Mouse (Mus musculus) midbrain, embryonic 16.5 days (tissue): ENCODE data around the gene Wnt1. TPM values are rescaled to one million over a fixed set of nuclear protein-coding genes. Genes with fewer than 3 reads are reported as not detected.

Experiments used
- ATAC-seq: fragments of 200-750 bp; cut with Nextera tagmentation; 2 replicates; pipeline ENCODE4 v1.8.0; 2017; ENCODE audit warnings: moderate TSS enrichment
- H3K27ac ChIP-seq: fragments of 300-500 bp; sonication (generic); 2 replicates; pipeline ENCODE4 v1.5.1; 2014; ENCODE audit warnings: mild to moderate bottlenecking, low read length, mixed read lengths
- H3K27me3 ChIP-seq: fragments of 300-500 bp; sonication (generic); 2 replicates; pipeline ENCODE4 v1.6.1; 2014; ENCODE audit warnings: low read depth, low read length, mixed read lengths; ENCODE audit not compliant: control insufficient read depth, insufficient read depth
- H3K36me3 ChIP-seq: fragments of 300-500 bp; sonication (generic); 2 replicates; pipeline ENCODE4 v1.6.1; 2014; ENCODE audit warnings: mild to moderate bottlenecking, low read length, moderate library complexity, mixed read lengths; ENCODE audit not compliant: control insufficient read depth, insufficient read depth
- H3K4me1 ChIP-seq: fragments of 300-500 bp; sonication (generic); 2 replicates; pipeline ENCODE4 v1.6.1; 2014; ENCODE audit warnings: mild to moderate bottlenecking, low read length, mixed read lengths; ENCODE audit not compliant: control insufficient read depth, insufficient read depth
- H3K4me2 ChIP-seq: fragments of 300-500 bp; sonication (generic); 2 replicates; pipeline ENCODE4 v1.6.1; 2014; ENCODE audit warnings: mild to moderate bottlenecking, low read length, mixed read lengths
- H3K4me3 ChIP-seq: fragments of 300-500 bp; sonication (generic); 2 replicates; pipeline ENCODE4 v1.5.1; 2014; ENCODE audit warnings: low read depth, mild to moderate bottlenecking, low read length, moderate library complexity, mixed read lengths
- H3K9ac ChIP-seq: fragments of 300-500 bp; sonication (generic); 2 replicates; pipeline ENCODE4 v1.6.1; 2014; ENCODE audit warnings: low read depth, low read length, mixed read lengths
- H3K9me3 ChIP-seq: fragments of 300-500 bp; sonication (generic); replicated peaks from 2 replicates; pipeline ENCODE4 v1.6.1; 2014; ENCODE audit warnings: mild to moderate bottlenecking, low read length, mixed read lengths; ENCODE audit not compliant: control insufficient read depth, poor library complexity, severe bottlenecking
- WGBS: fragments of 180-500 bp; shearing (Covaris S2); extraction: QIAGEN DNeasy Blood & Tissue Kit; methylation state at CpG from one replicate; pipeline ENCODE4 v1.1.7; 2014; 5-methylcytosine and 5-hydroxymethylcytosine counted together
- polyA plus RNA-seq: library from polyadenylated mRNA; unstranded; fragments of >200 nt; fragmentation: Nextera tagmentation; extraction: Ambion mirVana; gene quantifications from 2 replicates; pipeline ENCODE4 v1.2.1, GENCODE M21; 2015

The Wnt1 gene
- polyA plus RNA-seq, 1 experiment from 2014 or later, result 1.3 TPM

DNA sequence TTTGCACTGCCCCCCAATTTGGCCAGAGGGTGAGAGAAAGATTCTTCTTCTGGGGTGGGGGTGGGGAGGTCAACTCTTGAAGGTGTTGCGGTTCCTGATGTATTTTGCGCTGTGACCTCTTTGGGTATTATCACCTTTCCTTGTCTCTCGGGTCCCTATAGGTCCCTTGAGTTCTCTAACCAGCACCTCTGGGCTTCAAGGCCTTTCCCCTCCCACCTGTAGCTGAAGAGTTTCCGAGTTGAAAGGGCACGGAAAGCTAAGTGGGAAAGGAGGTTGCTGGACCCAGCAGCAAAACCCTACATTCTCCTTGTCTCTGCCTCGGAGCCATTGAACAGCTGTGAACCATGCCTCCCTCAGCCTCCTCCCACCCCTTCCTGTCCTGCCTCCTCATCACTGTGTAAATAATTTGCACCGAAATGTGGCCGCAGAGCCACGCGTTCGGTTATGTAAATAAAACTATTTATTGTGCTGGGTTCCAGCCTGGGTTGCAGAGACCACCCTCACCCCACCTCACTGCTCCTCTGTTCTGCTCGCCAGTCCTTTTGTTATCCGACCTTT, 3.6 kb downstream of the Wnt1 start:
- H3K4me3 ChIP-seq, result peak overlapping the region; percentile 38
- 9% methylated on average over 13 of the region's 13 CpGs for WGBS
- H3K27me3 ChIP-seq, result peaks cover 93% of the 10 kb centered on the region
- no peak for ATAC-seq
- no peaks in the 10 kb centered on the region for H3K36me3 ChIP-seq
- peak overlapping the region; percentile 50 for H3K4me2 ChIP-seq
- peaks cover 16% of the 10 kb centered on the region; the same call in 1 of the 2 replicates for H3K4me1 ChIP-seq
- no peaks in the 10 kb centered on the region for H3K9me3 ChIP-seq
- H3K9ac ChIP-seq, result peak overlapping the region; percentile 48
- H3K27ac ChIP-seq, result no peak overlapping the region

DNA sequence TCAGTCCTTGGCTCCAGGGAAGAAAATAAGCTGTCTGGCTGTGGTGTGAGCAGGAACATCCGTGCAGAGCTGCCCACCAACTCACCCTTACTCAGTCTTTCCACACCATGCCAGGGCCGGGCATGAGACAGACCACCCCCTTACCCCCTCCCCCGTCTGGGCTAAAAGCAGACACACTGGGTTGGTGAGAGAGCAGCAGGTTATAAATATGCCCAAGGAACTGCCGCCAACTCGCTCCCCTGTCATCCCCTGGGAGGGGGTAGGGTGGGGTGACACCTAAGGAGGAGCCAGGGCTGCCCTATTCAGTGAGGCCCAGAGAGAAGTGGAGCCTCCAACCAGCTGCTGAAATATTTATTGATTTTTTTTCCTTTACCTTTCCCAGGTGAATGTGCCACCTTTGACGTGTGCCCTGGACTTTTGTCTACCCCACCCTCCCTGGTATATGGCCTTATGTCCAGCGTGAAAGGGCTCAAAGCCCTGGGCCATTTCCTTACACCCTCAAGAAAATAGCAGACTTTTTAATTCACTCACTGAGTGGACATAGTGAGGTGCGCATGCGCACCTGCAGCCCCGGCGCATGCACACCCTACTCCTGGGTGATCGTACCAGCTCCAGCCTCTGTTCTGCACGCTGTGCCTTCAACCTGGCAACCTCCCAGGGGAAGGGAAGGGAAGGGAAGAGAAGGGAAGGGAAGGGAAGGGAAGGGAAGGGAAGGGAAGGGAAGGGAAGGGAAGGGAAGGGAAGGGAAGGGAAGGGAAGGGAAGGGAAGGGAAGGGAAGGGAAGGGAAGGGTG, 7.3 kb downstream of the Wnt1 start:
- under 1% methylated on average over 13 of the region's 13 CpGs for WGBS
- Histone ChIP-seq H3K4me2 (peak overlapping the region; percentile 23), H3K9me3 (no peaks in the 10 kb centered on the region), H3K9ac (no peak overlapping the region), H3K4me3 (no peak overlapping the region), H3K4me1 (peaks cover 7% of the 10 kb centered on the region; the same call in 1 of the 2 replicates), H3K36me3 (no peaks in the 10 kb centered on the region), H3K27ac (no peak overlapping the region), H3K27me3 (peaks cover 87% of the 10 kb centered on the region)
- ATAC-seq, result no peak

DNA sequence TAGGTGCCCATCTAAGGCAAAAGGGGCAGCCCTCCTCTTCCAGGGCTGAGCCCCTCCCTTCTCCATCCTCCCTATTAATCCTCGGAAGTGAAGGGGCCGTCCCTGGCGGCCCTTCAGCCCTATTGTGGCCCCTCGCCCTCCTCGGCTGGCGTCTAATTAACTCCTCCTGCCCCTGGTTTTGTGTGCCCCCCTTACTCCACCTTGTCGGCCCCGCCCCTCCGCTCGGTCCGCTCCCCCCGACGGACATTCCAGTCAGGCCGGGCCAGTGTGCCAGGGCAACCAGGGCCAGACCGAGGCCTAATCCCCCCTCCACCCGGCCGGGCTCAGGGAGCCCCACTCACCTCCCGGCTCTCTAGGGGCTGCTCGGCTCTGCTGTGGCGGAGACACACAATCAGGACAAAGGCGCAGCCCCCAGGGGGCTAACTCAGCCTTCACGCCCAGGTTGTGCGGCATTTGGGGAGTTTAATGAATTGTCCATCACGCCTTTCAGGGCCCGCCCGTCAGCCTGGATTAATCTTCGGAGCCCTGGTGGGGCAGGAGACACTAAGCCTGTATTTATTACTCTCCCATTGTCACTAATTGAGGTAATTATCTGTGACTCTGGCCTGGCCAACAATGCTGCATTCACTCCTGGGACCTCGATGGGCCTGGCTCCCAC, 8.3 kb downstream of the Wnt1 start:
- no peaks in the 10 kb centered on the region for H3K36me3 ChIP-seq
- H3K27ac ChIP-seq, result no peak overlapping the region
- 0 out of 2 replicates have a peak overlapping the region, but pooled peaks have one; percentile 27 for H3K9ac ChIP-seq
- under 1% methylated on average over 28 of the region's 28 CpGs for WGBS
- peak; percentile 78 for ATAC-seq
- H3K9me3 ChIP-seq, result no peaks in the 10 kb centered on the region
- H3K27me3 ChIP-seq, result peaks cover 88% of the 10 kb centered on the region
- peaks cover 5% of the 10 kb centered on the region; the same call in 1 of the 2 replicates for H3K4me1 ChIP-seq
- no peak overlapping the region for H3K4me3 ChIP-seq
- peak overlapping the region; percentile 23; the same call in 1 of the 2 replicates for H3K4me2 ChIP-seq

DNA sequence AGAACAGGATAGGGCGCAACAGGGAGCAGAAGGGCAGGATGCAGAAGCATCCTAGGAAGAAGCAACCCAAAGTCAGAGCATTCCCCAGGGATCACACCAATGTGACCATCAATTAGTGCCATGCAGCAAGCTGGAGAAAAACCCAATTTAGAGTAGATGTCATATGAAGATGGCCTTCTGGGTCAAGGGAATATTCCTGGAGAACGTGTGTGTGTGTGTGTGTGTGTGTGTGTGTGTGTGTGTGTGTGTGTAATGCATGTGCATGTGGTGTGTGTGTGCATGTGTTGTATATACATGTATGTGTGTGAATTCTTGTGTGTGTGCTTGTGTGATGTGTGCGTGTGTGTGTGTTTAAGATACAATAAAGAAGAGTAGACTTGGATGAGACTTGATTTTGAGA, 9.2 kb downstream of the Wnt1 start:
- Histone ChIP-seq H3K27ac (no peak overlapping the region), H3K27me3 (peaks cover 88% of the 10 kb centered on the region), H3K4me2 (no peak overlapping the region), H3K9me3 (no peaks in the 10 kb centered on the region), H3K4me3 (no peak overlapping the region), H3K9ac (no peak overlapping the region), H3K4me1 (0 out of 2 replicates have a peak, but pooled peaks cover 4% of the 10 kb centered on the region), H3K36me3 (no peaks in the 10 kb centered on the region)
- no peak for ATAC-seq
- WGBS, result 31% methylated on average over 3 of the region's 3 CpGs

DNA sequence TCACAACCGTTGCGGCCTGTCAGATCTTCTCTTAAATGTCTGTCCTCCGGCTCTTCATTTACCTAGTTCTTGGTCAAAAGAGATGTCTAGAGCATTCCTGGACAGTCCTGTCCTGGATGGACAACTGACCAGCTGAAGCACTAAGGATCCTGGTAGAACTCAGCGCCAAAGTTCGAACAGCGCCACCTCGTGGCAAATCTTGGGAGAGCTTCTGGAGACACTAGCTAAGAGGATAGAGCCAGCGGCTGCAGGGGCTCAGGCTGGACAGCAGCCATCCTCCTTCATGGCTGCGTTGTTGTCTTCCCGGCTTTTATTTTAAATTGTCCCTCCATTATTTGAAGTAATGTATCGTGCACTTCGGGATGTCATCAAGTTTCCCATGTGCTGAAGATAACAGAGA, 9.7 kb downstream of the Wnt1 start:
- 9% methylated on average over 12 of the region's 12 CpGs for WGBS
- no peak overlapping the region for H3K4me3 ChIP-seq
- H3K4me2 ChIP-seq, result no peak overlapping the region
- no peak overlapping the region; the same call in 1 of the 2 replicates for H3K9ac ChIP-seq
- H3K27ac ChIP-seq, result no peak overlapping the region
- H3K4me1 ChIP-seq, result peaks cover 4% of the 10 kb centered on the region; the same call in 1 of the 2 replicates
- peaks cover 86% of the 10 kb centered on the region for H3K27me3 ChIP-seq
- ATAC-seq, result no peak
- H3K36me3 ChIP-seq, result no peaks in the 10 kb centered on the region
- no peaks in the 10 kb centered on the region for H3K9me3 ChIP-seq

DNA sequence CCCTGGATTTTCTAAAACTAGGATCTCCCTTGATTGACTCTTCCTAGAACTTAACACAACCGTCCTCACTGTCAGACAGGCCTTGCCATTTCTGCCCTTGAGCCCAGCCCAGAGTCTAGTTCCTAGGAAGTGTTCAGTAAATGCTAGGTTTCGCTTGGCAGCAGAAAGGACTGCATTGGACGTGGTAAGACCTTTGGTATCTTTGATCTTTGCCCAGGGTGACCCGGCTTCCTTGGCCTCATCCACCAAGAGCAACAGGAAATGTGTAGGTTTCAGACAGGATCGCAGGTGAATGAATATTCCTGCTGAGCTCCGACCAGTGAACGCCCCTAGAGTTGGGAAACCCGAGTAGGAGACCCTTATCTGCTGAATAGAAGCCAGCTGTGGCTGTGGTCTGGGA, 13.3 kb downstream of the Wnt1 start:
- Histone ChIP-seq H3K9me3 (no peaks in the 10 kb centered on the region), H3K9ac (no peak overlapping the region), H3K4me1 (peaks cover 20% of the 10 kb centered on the region), H3K4me3 (no peak overlapping the region), H3K4me2 (no peak overlapping the region), H3K36me3 (no peaks in the 10 kb centered on the region), H3K27ac (no peak overlapping the region), H3K27me3 (peaks cover 84% of the 10 kb centered on the region)
- WGBS, result 9% methylated on average over 8 of the region's 8 CpGs
- no peak for ATAC-seq

DNA sequence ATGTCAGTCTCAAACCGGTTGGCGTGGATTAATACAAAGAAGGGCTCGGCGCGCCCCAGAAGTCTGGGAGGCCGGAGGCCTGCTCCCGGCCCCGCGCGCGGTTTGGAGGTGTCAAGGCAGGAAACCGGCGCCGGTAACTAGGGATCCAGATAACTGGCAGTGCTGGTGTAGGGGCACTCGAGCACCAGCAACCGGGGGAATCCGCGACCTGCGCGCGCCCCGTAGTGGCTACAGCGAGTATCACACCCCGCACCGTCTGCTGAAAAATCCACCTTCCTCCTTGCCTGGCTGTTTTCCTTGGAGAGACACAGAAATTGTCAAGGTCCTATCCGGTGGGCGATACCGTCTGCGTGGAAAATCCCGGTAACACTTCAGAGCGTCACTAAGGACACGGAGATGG, 14.4 kb downstream of the Wnt1 start:
- WGBS, result under 1% methylated on average over 32 of the region's 32 CpGs
- Histone ChIP-seq H3K9me3 (no peaks in the 10 kb centered on the region), H3K4me2 (peak overlapping the region; percentile 48), H3K36me3 (no peaks in the 10 kb centered on the region), H3K4me3 (no peak overlapping the region), H3K9ac (peak overlapping the region; percentile 47; the same call in 1 of the 2 replicates), H3K27me3 (peaks cover 85% of the 10 kb centered on the region), H3K4me1 (peaks cover 31% of the 10 kb centered on the region), H3K27ac (no peak overlapping the region)
- ATAC-seq, result peak; percentile 22; the same call in 1 of the 2 replicates

DNA sequence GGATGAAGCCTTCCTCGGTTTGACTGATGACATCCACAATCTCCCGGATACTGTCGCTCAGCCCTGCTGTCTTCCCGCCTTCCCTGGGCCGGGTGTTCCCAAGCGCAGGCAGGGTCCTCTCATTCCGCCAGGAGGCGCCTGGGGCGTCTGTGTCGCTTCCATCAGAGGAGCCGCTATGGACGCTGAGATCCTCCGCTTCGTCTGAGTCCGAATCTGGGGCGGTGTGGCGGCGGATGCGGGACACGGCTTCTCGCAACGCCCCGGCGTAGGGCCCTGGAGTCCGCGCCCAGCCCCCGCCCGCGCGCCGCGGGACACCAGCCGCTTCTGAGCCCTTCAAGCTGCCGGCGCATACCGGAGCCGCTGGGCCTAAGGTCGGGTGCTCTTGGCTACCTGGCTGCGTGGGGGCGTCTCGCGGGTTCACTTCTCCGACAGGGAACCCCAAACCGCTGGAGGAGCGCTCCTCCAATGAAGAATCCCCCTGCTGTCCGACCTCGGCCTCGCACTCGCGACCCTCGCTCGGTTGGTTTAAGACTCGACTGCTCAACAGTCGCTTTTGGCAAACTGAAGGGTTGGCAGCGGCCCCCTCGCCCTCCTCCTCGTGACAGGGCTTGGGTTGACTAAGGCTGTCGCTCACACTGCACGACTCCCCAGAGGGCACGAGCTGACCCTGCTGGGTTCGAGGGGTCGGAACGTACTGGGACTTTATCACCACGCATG, 15.8 kb downstream of the Wnt1 start:
- peaks cover 32% of the 10 kb centered on the region for H3K4me1 ChIP-seq
- ATAC-seq, result peak; percentile 44; the same call in 1 of the 2 replicates
- no peak overlapping the region for H3K27ac ChIP-seq
- WGBS, result under 1% methylated on average over 64 of the region's 64 CpGs
- peak overlapping the region; percentile 42 for H3K4me3 ChIP-seq
- no peaks in the 10 kb centered on the region for H3K9me3 ChIP-seq
- H3K27me3 ChIP-seq, result peaks cover 86% of the 10 kb centered on the region
- no peaks in the 10 kb centered on the region for H3K36me3 ChIP-seq
- H3K4me2 ChIP-seq, result peak overlapping the region; percentile 89
- H3K9ac ChIP-seq, result peak overlapping the region; percentile 70
